Comparison of ENCODE assay signal across 10 mouse cellular contexts in the genomic region with DNA sequence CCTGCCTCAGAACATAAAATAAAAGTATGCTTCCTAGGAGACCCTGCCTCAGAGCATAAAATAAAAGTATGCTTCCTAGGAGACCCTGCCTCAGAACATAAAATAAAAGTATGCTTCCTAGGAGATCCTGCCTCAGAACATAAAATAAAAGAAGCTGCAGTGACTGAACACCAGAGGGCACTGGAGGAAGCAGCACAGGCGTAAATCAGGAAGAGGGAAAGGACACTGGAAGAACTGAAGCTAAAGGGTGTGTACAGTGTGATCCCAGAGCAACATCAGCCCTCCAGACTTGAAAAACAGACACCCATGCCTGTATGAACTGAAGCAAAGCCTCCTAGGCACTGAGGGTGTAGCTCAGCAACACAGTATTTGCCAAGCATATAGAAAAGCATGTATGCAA. TPM values are rescaled to one million over a fixed set of nuclear protein-coding genes. Genes with fewer than 3 reads are reported as not detected.
DNase-seq lines count a peak whose midpoint lies in the region; ATAC-seq and TF ChIP-seq lines count a peak whose summit lies in the region.
"Had no signal": no experiment of that assay in that cellular context is flagged by ENCODE, and none has a peak within 500 bp of the region (broad histone marks: within the 10 kb centered on the region; RNA-seq: fewer than 3 reads in every experiment).

No protein-coding gene starts in this region.

- 15% methylated on average over 1 of the region's 1 CpGs for WGBS in midbrain, embryonic 14.5 days
- WGBS in midbrain, embryonic 16.5 days = 21% methylated on average over 1 of the region's 1 CpGs

- H3K36me3 ChIP-seq in midbrain, embryonic 14.5 days (ENCODE audit: control insufficient read depth, insufficient read depth, low read length) = peaks cover 41% of the 10 kb centered on the region
- H3K36me3 ChIP-seq in midbrain, embryonic 16.5 days (ENCODE audit: control insufficient read depth, insufficient read depth, low read length) = peaks cover 7% of the 10 kb centered on the region
- H3K36me3 ChIP-seq in splenic B cell, adult 2 months (ENCODE audit: control insufficient read depth, insufficient read depth, low read length, poor library complexity, severe bottlenecking) = peaks cover 11% of the 10 kb centered on the region; the same call in 1 of the 2 replicates

- DNase-seq in frontal cortex, postnatal 25 days (ENCODE audit: low spot score in 2 of 2) = no peak
- peak; percentile 47 for DNase-seq in midbrain, embryonic 14.5 days
- DNase-seq in splenic B cell, adult 2 months (ENCODE audit: low read depth, low spot score) = peak; percentile 32
- no peak for DNase-seq in layer of hippocampus, adult 11-12 months (ENCODE audit: low spot score)
- no peak for DNase-seq in urinary bladder, postnatal 25 days (ENCODE audit: low spot score)

- ATAC-seq in frontal cortex, adult (ENCODE audit: low TSS enrichment) = peak; percentile 81
- no peak for ATAC-seq in midbrain, embryonic 14.5 days (ENCODE audit: low FRiP score, low TSS enrichment)
- ATAC-seq in midbrain, embryonic 16.5 days = no peak

- H3K27ac ChIP-seq in midbrain, embryonic 14.5 days (replicated peaks; ENCODE audit: low read depth, low read length) = no peak overlapping the region
- no peak overlapping the region for H3K27ac ChIP-seq in midbrain, embryonic 16.5 days (ENCODE audit: low read length)
- H3K27ac ChIP-seq in cortical plate, adult 2 months (ENCODE audit: insufficient read depth, low read length) = no peak overlapping the region
- H3K27ac ChIP-seq: forebrain, embryonic 12.5 days; hindbrain, embryonic 12.5 days had no signal

- H3K4me3 ChIP-seq in midbrain, embryonic 14.5 days (replicated peaks; ENCODE audit: low read depth, low read length) = no peak overlapping the region
- no peak overlapping the region for H3K4me3 ChIP-seq in midbrain, embryonic 16.5 days (ENCODE audit: low read depth, low read length)
- H3K4me3 ChIP-seq in cortical plate, adult 2 months (ENCODE audit: insufficient read depth, low read length) = no peak overlapping the region
- H3K4me3 ChIP-seq: forebrain, embryonic 12.5 days; hindbrain, embryonic 12.5 days had no signal

- no peaks in the 10 kb centered on the region for H3K27me3 ChIP-seq in midbrain, embryonic 14.5 days (ENCODE audit: control insufficient read depth, insufficient read depth, low read length)
- no peaks in the 10 kb centered on the region for H3K27me3 ChIP-seq in midbrain, embryonic 16.5 days (ENCODE audit: control insufficient read depth, insufficient read depth, low read depth, low read length)
- no peaks in the 10 kb centered on the region for H3K27me3 ChIP-seq in splenic B cell, adult 2 months (ENCODE audit: control insufficient read depth, insufficient read depth, low read length, poor library complexity, severe bottlenecking)
- H3K27me3 ChIP-seq: forebrain, embryonic 12.5 days; hindbrain, embryonic 12.5 days had no signal

- no peaks in the 10 kb centered on the region for H3K4me1 ChIP-seq in midbrain, embryonic 14.5 days (ENCODE audit: control insufficient read depth, insufficient read depth, low read length)
- H3K4me1 ChIP-seq in midbrain, embryonic 16.5 days (ENCODE audit: control insufficient read depth, insufficient read depth, low read length) = no peaks in the 10 kb centered on the region
- no peaks in the 10 kb centered on the region for H3K4me1 ChIP-seq in cortical plate, adult 2 months (ENCODE audit: control insufficient read depth, insufficient read depth, low read length)
- H3K4me1 ChIP-seq: forebrain, embryonic 12.5 days; hindbrain, embryonic 12.5 days had no signal

- H3K9me3 ChIP-seq in midbrain, embryonic 14.5 days (ENCODE audit: control insufficient read depth, low read length) = no peaks in the 10 kb centered on the region
- H3K9me3 ChIP-seq in midbrain, embryonic 16.5 days (replicated peaks; ENCODE audit: control insufficient read depth, low read length, poor library complexity, severe bottlenecking) = no peaks in the 10 kb centered on the region
- H3K9me3 ChIP-seq: forebrain, embryonic 12.5 days; hindbrain, embryonic 12.5 days had no signal

- no peak for TF ChIP-seq POLR2A in cortical plate, adult 2 months (IDR thresholded peaks at IDR 0.05; ENCODE audit: extremely low read depth, insufficient read depth, low read length)

- TF ChIP-seq CTCF in cortical plate, adult 2 months (IDR thresholded peaks at IDR 0.05; ENCODE audit: extremely low read depth, insufficient read depth, low read length) = peak; percentile 54

- H3K4me2 ChIP-seq in midbrain, embryonic 14.5 days (ENCODE audit: low read length) = no peak overlapping the region
- no peak overlapping the region for H3K4me2 ChIP-seq in midbrain, embryonic 16.5 days (ENCODE audit: low read length)
- H3K4me2 ChIP-seq: forebrain, embryonic 12.5 days; hindbrain, embryonic 12.5 days had no signal

- no peak overlapping the region for H3K9ac ChIP-seq in midbrain, embryonic 14.5 days (replicated peaks; ENCODE audit: low read length)
- no peak overlapping the region for H3K9ac ChIP-seq in midbrain, embryonic 16.5 days (ENCODE audit: low read depth, low read length)
- H3K9ac ChIP-seq: forebrain, embryonic 12.5 days; hindbrain, embryonic 12.5 days had no signal

RNA-seq across cellular contexts. Expression of a gene that starts 12.5 kb away (rescaled TPM):
- polyA plus RNA-seq in midbrain, embryonic 14.5 days (2014; fragmentation: Nextera tagmentation; extraction: Ambion mirVana) = 85.0 and 103 TPM in 2 replicates
- 82.1 and 84.0 TPM in 2 replicates for polyA plus RNA-seq in midbrain, embryonic 16.5 days (2015; fragmentation: Nextera tagmentation; extraction: Ambion mirVana)
- 25.9 and 27.0 TPM in 2 replicates for polyA plus RNA-seq in cortical plate, adult 2 months (2012; rRNA removed)

RNA-seq across cellular contexts. Expression of a gene that starts 26.8 kb away (rescaled TPM):
- 185 and 200 TPM in 2 replicates for polyA plus RNA-seq in midbrain, embryonic 14.5 days (2014; fragmentation: Nextera tagmentation; extraction: Ambion mirVana)
- polyA plus RNA-seq in midbrain, embryonic 16.5 days (2015; fragmentation: Nextera tagmentation; extraction: Ambion mirVana) = 202 and 208 TPM in 2 replicates
- polyA plus RNA-seq in cortical plate, adult 2 months (2012; rRNA removed) = 49.9 and 52.8 TPM in 2 replicates

Comparison
In these comparisons a context has a peak if more than half of its experiments do, and no peak if none do; other contexts are left out.
1. DNase-seq: peak in midbrain, embryonic 14.5 days (single experiment) and splenic B cell, adult 2 months (single experiment); none in frontal cortex, postnatal 25 days (0 of 2), layer of hippocampus, adult 11-12 months (single experiment) and urinary bladder, postnatal 25 days (single experiment).